Mouse (Mus musculus): ENCODE measurements around the gene Cenpt.
A peak's percentile ranks its signal among the peaks of the same experiment; 100 is the strongest.
"Not testable (repeated sequence)": the region's sequence is repeated elsewhere in the genome, so short reads cannot be mapped to it uniquely, and the experiment has no call there.

The Cenpt gene

DNA sequence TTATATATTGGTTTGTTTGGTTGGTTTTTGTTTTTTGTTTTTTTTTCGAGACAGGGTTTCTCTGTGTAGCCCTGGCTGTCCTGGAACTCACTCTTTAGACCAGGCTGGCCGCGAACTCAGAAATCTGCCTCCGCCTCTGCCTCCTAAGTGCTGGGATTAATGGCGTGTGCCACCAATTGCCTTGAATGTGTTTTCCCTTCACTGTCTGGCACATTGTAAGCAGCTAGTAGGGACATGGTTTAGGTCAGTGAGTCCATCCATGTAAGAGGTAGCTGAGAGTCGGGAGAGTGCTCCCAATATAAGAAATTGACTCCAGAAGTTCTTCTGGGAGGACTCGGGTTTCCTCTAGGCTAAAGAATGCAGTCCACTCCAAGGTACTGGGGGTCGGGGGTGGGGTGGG, 1.2 kb upstream of the Cenpt start:
- no peak for DNase-seq (ENCODE audit: low spot score)

DNA sequence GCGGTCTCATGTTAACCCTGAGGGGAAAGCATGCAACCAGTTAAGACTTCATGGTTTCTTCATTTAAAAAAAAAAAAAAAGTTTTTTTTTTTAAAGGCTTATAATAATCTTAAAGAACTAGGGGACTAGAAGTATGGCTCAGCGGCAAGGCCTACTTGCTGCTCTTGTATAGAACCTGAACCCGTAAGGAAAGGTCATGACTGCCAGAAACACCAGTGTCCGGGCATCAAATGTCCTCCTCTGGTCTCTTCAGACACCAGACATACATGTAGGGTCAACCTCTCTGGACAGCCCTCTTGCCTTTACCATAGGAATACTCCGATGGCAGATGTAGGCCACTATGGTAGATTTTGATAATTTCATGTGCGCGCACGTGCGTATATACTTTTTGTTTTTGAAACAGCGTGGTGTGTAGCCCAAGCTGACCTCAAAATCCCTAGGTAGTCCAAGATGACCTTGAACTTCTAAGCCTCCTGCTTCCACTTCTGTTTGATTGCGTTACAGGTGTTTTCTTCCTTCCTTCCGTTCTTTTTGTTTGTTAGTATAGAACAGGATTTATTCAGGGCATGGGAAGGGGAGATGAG, 840 bp downstream of the Cenpt start:
- DNase-seq (ENCODE audit: low spot score) = no peak

DNA sequence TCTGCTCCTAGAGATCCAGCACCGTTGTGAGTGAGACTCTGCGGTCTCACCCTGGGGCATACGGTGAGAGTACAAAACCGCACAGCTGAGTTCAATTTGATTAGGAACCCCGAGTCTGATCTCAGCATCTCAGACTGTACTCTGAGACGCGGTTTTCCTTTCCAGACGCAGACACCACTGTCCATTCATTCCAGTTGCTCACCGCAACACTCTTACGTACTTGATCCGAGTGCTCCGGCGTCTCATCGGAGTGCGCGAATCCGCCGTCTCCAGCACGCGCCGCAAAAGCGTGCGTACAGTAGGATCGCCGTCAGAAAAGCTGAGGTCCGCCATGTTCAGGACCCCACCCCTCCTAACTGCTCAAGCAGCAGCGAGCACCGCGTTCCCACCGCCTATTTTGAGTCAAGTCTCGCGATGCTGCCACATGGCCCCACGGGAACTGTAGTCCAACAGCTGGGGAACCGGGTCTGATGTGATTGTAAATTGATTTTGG, 1.4 kb downstream of the Cenpt start:
- peak; percentile 82 for DNase-seq (ENCODE audit: low spot score)

DNA sequence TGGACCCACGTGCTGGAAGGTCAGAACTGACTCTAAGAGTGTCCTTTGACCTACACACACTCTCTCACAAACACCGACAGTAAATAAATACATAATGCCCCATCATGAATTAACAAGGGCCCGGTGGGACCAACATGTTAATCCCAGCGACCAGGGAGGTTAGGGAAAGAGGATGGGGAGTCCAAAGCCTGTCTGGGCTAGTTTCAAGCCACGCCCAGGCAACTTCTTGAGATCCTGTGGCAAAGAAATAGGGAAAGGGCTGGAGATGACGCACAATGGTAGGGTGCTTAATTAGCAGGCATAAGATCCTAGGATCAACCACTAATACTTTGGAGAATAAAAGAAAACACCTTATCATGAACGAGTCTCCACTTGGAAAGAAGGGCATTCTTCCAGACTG, 2.5 kb downstream of the Cenpt start:
- no peak for DNase-seq (ENCODE audit: low spot score)

GRCm38 (mm10) chr8:105850014-105850413, 3.1 kb downstream of the Cenpt start:
- DNase-seq (ENCODE audit: low spot score) = no peak

DNA sequence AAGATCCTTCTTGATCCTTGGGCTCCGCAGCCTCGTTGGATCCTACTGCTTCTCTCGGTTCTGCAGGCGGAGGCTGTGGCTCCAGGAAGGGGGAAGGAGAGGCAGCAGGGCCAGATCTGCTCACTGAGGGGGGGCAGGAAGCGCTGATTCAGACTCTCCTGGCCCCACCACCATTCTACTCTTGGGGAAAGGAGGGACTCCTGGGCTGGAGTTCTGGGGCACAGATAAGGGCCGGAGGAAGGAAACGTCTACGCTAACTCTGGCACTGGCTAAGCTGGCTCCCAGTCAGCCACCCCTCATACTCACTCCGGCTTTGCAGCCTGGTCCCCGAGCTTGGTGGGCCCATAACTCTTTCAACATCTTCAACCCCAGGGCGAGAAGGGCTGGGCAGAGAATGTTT, 6.4 kb downstream of the Cenpt start:
- DNase-seq (ENCODE audit: low spot score) = no peak

DNA sequence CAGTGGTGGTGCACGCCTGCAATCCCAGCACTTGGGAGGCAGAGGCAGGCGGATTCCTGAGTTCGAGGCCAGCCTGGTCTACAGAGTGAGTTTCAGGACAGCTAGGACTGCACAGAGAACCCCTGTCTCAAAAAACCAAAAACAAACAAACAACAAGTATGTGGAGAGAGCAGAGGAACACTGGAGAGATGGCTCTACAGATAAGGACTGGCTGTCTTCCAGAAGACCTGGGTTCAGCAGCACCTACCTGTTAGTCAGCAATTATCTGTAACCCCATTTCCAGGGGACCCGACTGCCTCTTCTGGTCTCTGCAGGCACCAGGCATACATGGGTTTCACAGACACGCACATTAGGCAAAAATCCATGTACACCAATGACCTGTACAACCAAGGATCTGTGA, 13.9 kb downstream of the Cenpt start:
- no peak for DNase-seq (ENCODE audit: low spot score)

- DNase-seq (ENCODE audit: low spot score) = no peak
Observed at GRCm38 (mm10) chr8:105836991-105837390, 16.1 kb downstream of the Cenpt start.

DNA sequence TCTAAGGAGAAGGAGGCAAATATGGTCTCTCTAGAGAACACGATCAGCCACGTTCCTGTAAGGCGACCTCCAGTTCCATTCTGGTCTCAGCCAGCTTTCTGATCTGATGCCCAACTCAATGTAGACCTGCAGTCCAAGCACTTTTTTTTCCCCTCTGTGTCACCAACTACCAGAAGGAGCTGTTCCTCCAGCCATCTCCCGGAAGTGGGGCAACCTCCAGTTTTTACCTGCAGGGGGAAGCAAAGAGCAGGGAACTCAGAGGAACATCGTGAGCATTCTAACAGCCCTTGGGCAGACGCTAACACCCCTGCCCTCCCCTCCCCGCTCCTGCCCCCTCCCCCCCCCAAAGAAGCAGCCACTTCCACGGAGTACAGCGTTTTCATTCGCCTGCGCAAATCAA, 17.8 kb downstream of the Cenpt start:
- peak; percentile 37 for DNase-seq (ENCODE audit: low spot score)

DNA sequence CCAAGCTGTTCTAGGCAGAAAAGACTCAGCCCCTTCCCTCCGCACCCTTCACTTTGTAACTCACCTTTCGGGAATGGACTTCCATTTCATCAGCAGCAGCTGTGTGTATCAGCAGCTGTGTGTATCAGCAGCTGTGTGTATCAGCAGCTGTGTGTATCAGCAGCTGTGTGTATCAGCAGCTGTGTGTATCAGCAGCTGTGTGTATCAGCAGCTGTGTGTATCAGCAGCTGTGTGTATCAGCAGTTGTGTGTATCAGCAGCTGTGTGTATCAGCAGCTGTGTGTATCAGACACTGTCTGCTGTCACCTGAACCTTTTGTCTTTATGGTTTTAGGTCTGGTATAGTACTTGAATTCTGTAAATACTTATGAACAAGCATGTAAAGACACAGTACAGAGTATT, 19.3 kb downstream of the Cenpt start:
- not testable (repeated sequence) for DNase-seq (ENCODE audit: low spot score)

GRCm38 (mm10) chr8:105826861-105827848, 25.9 kb downstream of the Cenpt start, which contains the start of the genes Ranbp10 and Tsnaxip1:
TSS of gene Ranbp10 (minus strand) at chr8:105827350.
TSS of gene Tsnaxip1 (plus strand) at chr8:105827731.
- peak; percentile 97 for DNase-seq (ENCODE audit: low spot score)

DNA sequence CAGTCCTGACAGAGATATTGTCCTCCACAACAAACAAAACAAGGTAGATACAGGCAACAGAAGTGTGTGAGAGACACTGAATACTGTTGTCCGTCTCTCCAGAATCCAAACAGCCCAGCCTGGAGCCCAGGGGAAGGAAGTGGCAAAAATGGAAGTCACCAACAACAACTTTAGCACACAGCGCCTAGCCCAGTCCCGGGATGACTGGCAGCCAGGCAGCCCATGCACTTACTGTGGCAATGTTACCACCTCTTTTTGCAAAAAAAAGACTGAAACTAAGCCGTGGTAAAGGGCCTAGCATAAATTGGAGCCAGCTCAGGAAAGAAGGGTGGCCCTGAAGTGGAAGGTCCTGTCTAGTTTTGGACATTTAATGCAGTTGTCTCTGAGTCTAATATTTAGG, 26.7 kb downstream of the Cenpt start:
- DNase-seq (ENCODE audit: low spot score) = no peak

GRCm38 (mm10) chr8:105825506-105825905, 27.6 kb downstream of the Cenpt start:
- no peak for DNase-seq (ENCODE audit: low spot score)

GRCm38 (mm10) chr8:105820925-105821324, 32.2 kb downstream of the Cenpt start:
- no peak for DNase-seq (ENCODE audit: low spot score)

GRCm38 (mm10) chr8:105819659-105820058, 33.4 kb downstream of the Cenpt start:
- DNase-seq (ENCODE audit: low spot score) = no peak

GRCm38 (mm10) chr8:105813241-105813640, 39.8 kb downstream of the Cenpt start:
- DNase-seq (ENCODE audit: low spot score) = no peak

GRCm38 (mm10) chr8:105812511-105812910, 40.6 kb downstream of the Cenpt start:
- no peak for DNase-seq (ENCODE audit: low spot score)

DNA sequence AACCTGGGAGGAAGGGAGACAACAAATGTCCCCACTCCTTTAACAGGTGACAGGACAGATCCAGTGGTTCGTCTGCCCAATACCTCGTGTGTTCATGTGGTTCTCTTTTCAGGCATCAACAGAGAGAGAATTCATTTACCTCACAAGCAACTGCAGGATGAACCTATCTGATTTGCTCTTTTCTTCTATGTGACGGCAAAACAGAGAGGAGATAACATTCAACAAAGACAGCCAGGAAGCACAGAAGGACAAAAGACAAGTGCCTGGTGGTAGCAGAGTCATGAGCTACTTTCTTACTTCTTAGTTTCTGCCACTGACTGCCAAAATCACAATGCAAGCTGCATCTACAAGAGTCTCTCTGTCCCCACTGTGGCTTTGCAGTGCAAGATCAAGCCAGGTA, 41.5 kb downstream of the Cenpt start:
- DNase-seq (ENCODE audit: low spot score) = no peak

- DNase-seq (ENCODE audit: low spot score) = no peak
Observed at GRCm38 (mm10) chr8:105811061-105811460, 42.0 kb downstream of the Cenpt start.

DNA sequence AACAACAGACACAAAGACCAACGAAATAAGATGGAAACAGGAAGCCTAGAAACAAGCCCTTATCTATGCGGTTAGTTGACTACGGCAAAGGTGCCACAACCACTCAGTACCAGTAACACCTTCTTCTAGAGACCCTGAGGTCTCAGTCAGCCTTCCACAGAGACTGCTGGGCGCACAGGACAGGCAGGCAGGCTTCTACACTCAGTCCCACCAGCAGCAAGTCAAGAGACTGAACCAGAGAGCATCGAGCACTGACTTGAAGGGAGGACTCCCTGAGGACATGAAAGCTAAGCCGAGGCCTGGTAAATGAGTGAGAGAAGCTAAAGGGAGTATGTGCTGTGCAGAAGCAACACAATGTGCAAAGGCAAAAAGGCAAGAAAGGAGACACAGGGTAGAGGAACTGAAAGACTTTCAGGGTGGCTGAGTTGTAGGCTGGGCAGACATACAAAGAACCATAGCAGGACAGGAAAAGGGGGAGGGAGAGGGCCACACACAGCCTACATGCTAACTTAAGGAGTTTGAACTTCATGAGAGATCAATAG, 42.8 kb downstream of the Cenpt start:
- DNase-seq (ENCODE audit: low spot score) = no peak

- no peak for DNase-seq (ENCODE audit: low spot score)
Observed at GRCm38 (mm10) chr8:105808480-105808879, 44.6 kb downstream of the Cenpt start.

DNA sequence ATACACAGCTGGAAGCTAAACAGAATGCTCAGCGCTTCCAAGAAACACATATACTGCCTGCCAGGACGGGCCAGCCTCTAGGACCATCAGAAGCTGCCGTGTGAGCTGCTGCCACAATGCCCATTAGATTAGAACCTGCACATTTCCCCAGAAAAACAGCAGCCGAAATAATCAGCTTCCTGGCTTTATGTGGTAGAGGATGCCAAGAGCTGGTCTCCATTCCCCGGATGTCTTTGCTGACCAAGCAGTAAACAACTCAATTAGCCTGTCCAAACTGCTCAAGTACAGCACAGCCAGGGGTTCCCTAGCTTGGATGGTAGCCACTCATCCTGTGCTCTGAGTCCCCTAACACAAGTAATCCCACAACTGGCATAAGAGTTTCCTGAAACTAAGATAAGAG, 45.3 kb downstream of the Cenpt start:
- DNase-seq (ENCODE audit: low spot score) = no peak

DNA sequence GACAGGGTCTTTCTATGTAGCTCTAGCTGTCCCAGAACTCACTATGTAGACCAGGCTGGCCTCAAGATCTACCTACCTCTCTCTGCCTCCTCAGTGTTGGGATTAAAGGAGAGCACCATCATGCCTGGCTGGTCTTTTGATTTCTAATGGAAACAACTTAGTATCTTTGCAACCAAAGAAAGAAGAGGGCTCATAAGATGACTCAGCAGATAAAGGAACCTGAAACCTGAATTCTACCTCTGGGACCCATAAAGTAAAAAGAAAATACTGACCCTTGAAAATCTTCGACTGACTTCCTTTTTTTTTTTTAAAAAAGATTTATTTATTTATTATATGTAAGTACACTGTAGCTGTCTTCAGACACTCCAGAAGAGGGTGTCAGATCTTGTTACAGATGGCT, 47.1 kb downstream of the Cenpt start:
- DNase-seq (ENCODE audit: low spot score) = no peak

Data from ovary, adult 18-20 months (tissue).